Mouse (Mus musculus) right cerebral cortex, adult 2 months (tissue): ENCODE data around the gene Txnrd2.
A peak's percentile ranks its signal among the peaks of the same experiment; 100 is the strongest.

Source experiments
- DNase-seq, 2 experiments: peaks; one replicate each; pipeline ENCODE4 v3.0.0; 2021 to 2022; ENCODE audit warnings: low spot score in 2 of 2

The Txnrd2 gene

DNA sequence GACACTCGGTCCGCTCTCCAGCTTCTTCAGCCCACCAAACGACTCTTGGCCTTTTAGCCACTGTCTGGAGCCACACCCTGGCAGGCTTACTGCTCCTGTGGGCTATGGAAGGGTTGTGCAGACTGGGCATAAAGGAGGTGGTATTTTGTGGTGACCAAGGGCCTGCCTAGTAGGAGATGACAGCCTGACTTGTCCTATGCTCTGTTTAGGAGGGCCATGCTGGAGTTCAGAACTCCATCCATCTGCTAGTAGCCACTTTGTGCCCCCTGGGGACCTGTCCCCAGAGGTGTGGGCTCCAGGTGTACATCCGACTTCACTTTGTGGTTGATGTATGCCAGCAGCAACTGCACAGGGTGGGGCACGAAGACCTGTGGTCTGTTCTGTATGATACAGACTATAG, 32.6 kb upstream of the Txnrd2 start:
- DNase-seq: no peak

DNA sequence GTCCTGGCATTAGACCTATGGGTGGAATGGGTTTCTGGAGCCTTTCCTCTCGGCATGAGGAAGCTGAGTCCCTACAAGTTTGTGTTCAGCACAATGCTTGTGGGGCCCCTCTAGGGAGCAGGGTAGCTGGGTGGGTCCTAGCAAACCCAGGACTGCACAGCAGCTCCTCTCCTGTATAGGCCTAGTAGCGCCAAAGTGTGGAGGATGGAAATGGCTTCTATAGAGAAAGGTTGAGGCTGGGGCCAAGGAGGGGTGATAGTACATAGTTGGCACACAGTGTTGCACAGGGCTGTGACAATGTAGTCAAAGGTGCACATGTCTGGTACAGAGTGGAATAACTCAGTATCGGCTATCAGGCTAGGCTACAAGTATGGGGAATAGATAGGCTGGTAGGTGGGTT, 32.1 kb upstream of the Txnrd2 start:
- DNase-seq: no peak

DNA sequence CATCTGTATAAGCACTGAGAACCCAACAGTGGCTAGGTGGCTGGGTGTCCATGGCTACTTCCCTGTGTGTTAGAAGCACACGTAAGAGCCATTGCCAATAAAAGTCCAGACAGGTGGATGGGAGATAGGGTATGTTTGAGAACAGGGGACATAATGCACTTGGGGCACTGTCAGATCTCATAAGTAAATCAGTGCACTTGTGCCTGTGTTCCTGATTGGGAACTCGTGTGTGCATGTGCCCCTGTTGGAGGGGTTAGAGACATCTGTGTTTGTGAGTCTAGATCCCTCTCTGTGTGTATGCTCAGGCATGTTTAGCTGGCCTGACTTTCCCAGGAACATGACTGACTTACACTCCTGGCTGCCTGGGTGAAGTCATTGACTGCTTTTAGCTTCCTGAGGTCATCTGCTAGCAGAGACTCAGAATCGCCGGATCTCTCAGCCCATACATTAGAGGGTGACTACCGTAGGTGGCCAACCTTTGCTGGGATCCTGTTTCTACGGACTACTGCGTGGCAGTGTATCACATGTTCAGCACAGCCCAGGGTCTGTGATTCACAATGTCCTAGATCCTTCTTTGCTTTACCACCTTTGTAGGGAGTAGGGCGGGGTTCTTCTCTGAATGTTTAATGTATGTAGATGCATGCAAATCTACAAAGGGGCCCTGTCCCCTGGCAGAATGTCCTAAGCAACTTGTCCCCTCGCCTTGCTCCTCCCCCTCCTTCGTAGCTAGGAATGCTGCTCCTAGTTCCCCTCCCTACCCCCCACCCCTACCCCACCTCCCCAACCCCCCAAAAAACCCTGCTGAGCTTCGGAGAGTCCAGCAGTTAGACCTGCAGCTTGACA, 31.2 kb upstream of the Txnrd2 start:
- no peak for DNase-seq

DNA sequence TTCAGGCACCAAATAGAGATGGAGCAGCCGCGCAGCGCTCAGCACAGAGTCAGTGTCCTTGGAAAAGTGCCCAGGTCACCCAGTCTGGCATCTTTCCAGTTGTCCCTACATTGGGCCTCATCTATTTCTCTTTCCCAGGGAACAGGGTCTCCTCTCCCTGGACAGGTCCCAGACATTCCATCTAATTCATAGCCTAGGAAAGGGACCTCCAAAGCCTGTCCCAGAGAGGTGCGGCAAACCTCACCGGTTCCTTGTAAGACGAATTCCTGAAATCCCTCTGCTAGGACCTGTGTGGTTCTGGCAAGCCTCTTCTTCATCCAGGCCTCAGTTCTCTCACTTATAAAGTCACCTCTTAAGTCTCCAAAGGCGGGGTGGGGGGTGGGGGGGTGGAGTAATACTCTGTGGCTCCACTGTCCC, 30.6 kb upstream of the Txnrd2 start:
- no peak for DNase-seq

DNA sequence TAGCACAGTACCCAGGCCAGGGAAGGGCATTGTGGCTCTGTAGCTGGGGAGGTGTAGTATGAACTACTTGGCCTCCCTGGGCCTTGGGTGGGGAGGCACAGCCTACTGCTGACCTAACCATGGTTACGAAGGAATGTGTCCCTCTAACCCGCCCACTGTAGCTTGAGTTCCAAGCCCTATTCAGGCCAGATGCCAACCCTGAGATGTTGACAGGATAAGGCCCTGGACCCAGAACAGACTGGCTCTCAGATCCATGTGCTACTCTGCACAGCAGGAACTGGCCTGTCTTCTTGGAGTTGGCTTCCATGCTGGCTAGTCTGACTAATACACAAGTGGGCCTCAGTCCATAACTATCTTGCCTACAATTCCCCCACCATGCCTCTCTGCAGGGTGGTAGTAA, 30.0 kb upstream of the Txnrd2 start:
- no peak for DNase-seq

DNA sequence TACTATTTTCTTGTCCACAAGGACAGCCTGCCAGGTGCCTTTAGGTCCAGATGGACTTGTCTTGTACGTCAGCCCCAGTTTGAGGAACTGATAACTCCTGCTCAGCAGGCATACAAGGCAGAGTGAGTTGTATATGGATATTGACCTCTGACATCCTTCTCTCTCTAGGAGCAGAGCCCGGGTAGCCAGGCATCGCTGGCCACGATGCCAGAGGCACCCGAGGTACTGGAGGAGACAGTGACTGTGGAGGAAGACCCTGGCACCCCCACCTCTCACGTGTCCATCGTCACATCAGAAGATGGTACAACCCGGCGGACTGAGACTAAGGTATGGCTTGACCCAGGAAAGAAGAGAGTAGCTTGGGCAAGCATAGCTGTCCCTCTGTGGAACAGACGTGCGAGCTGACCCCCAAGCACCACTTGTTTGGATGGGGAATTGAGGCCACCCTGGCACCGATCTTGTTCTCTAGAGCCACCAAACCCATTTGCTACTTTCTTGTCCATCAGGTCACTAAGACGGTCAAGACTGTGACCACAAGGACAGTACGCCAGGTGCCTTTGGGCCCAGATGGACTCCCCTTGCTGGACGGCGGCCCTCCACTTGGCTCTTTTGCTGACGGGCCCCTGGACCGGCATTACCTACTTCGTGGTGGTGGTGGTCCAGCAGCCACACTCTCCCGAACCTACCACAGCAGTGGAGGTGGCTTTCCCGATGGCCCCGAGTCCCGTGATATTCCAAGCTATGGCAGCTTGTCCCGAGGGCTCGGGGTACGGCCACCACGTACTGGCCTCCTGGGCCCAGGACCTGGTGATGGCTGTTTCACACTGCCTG, 29.2 kb upstream of the Txnrd2 start:
- DNase-seq: no peak

DNA sequence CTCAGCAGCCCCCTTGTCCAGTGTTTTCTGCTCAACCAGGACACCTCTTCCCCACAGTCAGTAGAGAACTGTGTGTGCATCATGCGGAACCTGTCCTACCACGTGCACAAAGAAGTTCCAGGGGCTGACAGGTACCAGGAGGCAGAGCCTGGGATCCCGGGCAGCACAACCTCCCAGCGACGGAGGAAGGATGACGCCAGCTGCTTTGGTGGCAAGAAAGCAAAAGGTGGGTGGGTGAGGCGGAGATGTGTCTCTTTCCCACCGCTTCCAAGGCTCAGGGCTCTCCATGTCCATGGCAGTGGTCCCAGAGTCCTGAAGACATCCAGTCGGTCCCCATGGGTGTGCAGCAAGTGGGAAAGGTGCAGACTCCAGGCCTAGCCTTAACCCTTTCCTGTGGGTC, 26.2 kb upstream of the Txnrd2 start:
- DNase-seq: no peak

DNA sequence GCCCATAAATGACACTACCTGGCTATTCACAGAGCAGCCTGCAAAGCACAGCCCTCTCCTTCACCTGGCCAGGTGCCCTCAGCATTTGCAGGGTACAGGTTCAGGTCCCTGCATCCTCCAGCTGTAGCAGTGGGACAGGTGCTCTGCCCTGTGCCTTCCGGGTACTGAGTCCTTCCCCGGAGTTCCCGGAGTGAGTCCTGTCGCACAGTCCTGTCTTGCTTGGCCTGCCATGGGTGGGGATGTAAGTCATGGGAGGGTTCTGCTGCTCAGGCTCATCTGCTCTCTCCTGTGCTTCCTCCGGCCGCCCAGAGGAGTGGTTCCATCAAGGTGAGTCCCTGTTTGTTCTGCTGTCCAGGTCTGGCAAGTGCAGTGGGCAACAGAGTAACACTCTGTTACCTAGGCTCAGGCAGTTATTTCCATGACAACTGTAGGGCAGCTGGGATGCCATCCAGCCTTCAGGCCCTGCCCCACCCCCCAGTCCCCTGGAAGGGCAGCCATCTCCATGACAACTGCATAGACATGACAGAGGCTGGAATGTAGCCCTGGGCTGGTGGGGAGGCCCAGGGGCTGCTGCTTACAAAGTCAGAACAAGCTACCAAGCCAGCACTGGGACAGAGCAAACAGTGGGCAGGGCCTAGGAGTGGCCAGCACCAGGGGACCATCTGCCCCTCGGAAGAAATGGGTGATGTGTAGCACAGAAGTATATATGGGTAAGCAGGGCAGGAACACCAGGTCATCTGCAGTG, 25.5 kb upstream of the Txnrd2 start:
- DNase-seq: no peak

DNA sequence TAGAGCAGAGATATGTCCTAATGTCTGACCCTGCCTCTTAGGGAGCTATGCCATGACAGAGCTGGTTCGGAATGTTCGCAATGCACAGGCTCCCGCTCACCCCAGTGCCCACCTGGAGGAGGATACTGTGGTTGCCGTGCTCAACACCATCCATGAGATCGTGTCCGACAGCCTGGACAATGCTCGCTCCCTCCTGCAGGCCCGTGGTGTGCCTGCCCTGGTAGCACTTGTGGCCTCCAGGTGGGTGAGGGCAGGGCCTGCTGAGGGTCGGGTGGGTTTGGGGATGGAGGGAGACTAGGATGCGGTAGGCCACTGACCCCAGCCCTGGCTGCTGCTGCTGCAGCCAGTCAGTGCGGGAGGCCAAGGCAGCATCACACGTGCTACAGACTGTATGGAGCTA, 22.9 kb upstream of the Txnrd2 start:
- no peak for DNase-seq

DNA sequence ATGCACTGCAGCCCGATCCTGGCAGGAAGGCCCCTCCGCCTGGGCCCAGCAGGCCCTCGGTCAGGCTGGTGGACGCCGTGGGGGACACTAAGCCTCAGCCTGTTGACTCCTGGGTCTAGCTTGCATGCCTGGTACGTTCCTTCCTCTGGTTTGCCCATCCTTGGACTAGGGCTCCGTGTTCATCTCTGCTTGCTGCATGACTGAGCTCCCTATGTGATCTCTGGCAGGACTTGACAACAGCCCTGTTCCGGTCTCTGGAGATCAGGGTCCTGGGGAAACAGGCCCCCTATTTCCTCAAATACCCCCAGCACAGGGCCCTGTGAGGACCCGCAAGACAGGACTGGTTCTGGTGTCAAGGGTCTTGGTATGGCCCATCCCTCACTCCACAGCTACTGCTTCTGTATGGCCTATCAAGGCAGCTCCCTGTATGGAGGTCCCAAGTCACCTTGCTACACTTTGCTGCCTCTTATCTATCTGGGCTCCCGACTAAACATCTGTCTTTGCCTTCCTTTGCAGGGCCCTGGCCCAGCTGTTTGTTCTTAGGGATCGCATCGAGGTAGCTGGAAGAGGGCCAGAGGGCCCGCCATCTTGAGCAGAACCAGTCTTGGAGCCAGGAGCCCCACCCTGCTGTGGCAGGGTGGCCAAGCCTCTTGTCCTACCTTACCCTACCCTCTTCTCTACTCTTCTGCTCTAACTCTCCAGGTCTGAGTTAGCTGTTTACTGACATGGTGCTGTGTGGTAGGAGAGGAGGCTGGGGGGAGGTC, 20.9 kb upstream of the Txnrd2 start:
- DNase-seq: no peak

DNA sequence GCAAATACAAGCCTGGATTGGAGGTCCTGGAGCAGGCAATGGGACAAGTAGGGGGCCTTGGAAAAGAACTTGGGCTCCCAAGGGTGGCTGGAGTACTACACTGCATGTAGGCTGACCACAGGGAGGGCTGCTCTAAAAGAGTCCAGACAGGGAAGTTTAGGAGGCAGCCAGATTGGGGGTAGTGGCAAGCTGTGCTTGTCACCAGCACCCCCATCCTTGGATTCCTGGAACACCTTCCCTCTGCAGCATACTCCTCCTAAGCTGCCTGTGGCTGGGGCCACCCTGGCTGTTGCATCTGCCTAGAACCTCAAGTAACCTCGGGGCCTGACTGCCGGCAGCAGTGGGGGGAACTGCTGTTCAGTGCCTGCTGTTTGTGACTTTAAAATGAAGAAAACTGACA, 20.3 kb upstream of the Txnrd2 start:
- peak in 1 of 2 experiments; percentile 35 for DNase-seq

DNA sequence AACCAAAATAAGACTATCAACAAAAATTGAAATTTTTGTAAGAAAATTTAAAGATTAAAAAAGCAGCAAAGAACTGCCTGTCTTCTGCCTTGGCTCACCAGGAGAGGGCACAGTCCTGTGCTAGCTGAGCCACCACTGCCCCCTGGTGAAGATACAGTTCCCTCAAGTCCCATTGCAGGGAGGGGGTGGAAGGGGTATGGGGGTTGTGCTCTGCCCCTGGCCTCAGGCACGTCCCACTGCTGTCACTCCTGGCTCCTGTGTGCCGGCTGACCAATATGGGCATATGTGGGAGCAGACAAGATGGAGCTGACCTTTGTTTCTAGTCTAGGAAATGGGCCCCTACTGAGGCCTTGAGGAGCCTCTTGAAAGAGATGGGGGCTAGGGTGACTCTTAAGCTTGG, 19.9 kb upstream of the Txnrd2 start:
- DNase-seq: peak in 1 of 2 experiments; percentile 70

DNA sequence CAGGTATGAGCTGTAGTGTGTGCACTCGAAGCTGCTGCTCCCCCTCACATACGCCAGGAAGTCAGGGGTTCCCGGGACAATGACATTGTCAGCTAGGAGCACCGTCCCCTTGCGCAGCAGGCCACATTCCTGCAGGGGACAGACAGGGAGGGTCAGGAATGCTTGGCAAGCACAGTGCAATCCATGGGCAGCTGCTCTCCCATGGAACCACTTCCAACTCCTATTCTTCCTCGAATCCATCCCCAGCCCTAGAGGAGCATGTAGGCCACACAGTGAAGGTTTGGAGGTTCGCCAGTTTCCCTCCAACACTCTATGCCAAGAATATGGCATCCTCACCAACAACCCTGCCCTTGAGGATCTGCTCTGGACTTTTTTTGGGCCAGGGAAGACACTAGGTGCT, 18.3 kb upstream of the Txnrd2 start:
- DNase-seq: no peak

DNA sequence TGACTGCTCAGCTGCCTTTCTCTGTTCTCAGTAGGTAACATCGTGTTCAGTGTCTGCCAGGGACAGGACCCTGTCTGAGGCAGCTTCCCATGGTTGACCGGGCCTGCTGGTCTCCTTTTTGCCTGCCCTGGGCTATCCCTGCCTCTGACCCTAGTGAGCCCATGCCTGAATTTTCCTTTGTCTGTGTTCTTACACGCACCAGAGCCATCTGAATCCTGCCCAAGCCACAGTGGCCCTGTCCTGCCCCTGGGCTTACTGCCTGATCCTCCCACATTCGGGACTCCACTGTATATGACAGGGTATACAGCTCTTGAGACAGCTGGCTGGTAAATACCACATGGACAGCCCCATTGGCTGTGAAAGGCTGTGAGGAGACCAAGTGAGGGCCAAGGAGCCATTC, 16.4 kb upstream of the Txnrd2 start:
- DNase-seq: no peak

DNA sequence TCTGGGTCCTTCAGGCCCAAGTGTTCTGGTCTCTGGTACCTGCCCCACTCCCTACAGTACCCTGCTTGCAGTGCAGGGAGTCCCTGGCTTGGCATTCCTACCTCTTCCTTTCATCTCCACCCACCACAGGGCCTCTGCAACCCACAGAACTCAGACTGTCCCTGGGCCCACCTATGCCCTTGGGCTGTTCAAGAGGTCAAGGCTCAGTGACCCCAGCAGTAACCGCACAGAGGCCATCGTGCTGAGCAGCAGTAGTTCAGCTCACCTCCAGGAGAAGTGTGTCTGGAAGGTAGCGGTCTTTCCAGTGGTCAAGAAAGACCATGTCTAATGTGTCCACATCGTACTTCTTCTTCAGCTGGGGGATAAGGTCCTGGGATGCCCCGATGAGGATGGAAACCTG, 15.8 kb upstream of the Txnrd2 start:
- no peak for DNase-seq

DNA sequence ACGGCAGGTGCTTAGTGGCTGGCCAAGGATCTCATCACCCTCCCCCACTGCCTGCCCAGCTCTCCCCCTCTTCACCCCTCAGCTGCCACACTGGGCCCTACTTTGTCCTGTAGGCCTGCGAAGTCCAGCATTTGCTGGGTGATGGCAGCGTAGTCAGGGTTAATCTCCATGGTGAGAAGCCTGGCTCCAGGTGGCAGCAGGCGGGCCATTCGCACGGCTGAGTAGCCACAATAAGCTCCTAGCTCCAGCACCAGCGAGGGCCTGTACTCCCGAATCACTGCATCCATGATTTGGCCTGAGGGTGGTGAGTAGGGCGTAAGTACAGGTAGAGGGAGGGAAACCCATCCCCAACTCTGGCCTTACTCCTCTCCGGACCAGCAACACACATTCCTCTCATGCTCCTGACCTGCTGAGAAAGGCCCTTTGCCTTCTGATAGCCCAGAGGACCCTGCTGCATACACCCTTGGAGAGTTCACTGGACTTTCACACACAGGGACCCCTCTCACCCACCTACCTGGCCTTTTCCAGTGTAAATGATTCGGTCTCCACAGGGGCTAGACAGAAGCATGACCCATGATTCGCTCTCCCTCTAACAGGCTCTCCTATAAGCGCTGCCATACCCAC, 15.0 kb upstream of the Txnrd2 start:
- DNase-seq: no peak

DNA sequence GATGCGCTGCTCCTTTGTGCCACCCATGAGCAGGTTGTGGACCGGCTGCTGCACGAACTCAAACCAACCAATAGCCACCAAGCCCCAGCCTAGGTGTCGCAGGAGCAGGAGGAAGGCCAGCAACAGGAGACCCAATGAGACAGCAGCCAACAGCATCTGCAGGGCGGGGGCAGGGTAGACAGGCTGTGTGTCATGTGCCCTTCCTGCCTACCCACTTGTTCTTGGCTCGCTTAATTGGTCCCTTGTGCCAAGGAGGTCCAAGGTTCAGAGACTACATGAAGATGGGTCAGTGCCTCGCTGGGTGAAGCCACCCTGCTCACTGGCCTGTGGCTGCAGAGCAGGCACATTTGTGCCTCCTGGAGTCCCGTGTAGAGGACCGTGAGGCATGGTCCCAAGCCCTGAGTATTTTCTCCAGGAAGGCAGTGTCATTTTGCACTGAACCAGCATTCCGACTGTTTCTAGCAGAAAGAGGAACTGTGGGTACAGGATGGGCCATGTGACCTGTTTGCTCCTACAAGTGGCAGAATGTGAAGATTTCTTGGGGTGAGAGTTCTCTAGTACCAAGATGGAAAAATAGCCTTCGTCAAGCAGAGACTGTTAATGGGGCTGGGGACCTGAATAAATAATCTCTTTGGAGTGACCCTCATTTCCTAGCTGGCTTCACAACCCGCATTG, 14.2 kb upstream of the Txnrd2 start:
- DNase-seq: peak in 1 of 2 experiments; percentile 46

DNA sequence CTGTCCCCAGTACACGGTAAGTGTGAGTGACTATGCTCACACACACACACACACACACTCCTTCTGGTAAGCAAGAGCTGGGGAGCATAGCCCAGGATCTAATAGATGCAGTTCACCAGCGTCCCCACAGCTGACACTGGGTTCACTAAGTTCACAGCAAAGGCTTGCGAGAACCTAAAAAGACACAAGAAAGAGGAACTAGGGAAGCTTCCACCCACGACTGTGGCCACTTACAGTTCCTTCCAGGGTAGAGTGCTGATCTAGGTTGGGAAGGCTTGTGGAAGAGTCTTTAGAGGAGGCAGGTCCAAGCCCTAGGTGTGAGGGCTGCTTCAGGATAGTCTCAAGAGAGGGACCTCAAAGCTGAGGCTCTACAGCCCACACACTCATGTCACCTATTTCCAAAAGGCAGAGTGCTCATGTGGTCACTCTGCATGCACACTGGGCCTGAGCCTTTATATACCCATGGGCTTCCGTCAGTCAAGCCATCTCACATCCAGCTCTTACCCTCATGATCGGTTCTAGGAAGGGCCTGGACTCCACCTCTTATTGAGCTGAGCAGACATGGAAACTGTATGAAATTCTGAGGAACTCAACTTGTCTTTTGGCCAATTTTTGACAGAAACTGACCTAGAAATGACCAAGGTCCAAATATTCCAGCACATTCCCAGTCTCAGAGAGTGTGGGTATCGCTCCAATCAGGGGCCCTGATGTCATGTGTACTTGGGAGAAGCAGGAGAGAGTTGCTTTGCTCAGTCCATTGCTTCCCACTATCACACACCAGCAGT, 13.0 kb upstream of the Txnrd2 start:
- DNase-seq: no peak

DNA sequence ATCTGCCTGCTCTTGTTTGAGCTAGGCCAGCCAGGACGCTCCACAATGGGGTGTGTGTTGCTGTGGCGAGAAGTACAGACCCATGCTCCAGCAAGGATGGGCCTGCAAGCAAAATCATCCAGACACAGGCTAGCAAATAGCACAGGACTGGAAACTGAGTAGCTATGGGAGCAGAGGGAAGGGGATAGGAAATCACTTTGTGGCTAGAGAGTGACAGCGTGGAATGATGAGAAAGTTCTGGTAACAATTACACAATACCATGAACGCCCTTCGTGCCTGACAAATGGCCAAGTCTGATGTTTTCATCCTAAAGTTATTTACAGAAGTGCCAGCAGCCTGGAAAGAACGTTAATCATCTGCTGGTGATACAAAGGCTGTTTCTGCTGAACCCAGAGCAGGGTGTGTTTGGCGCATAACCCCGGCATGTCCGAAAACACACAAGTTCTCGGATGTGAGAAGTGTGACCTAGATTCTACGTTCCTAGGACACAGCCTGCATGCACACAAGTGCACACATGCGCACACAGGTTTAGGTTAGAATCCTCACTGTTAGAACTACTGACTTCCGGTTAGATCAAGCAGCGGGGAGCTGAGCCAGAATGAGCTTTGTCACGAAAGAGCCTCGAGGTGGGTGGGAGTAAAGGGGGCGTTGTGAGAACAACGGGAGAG, 10.0 kb upstream of the Txnrd2 start:
- peak; percentile 77 to 80 for DNase-seq
